Mouse (Mus musculus): Measurements from ENCODE around the gene Frem1. TPM values are rescaled to one million over a fixed set of nuclear protein-coding genes. Genes with fewer than 3 reads are reported as not detected.

Gene Frem1
- not detected in 4 replicates for total RNA-seq (2023)

GRCm38 (mm10) chr4:83051634-83052577 lies at the start of gene Frem1:
Gene Frem1, minus strand, starts transcription at chr4:83052339.

GRCm38 (mm10) chr4:82884636-82885534 lies 167.3 kb downstream of the Frem1 start, which contains the start of gene Cer1:
Gene Cer1, minus strand, starts transcription at chr4:82885148.

GRCm38 (mm10) chr4:82859131-82860125 lies 192.7 kb downstream of the Frem1 start, which contains the start of gene Zdhhc21:
Gene Zdhhc21, minus strand, starts transcription at chr4:82859958.

Other genes with a start within 250 kb of the Frem1 start
- 15.2 to 22.6 TPM (median 19.7 TPM) in 4 replicates for gene Zdhhc21, start 192.4 kb downstream of the Frem1 start, total RNA-seq (2023)
- not detected in 4 replicates for gene Cer1, start 167.2 kb downstream of the Frem1 start, total RNA-seq (2023)

Measured in B cell, adult 62 days (primary cell).